Mouse (Mus musculus) liver, postnatal 0 days (tissue): ENCODE data around the gene Atp9a.
"Not testable (repeated sequence)": the region's sequence is repeated elsewhere in the genome, so short reads cannot be mapped to it uniquely, and the experiment has no call there.

ENCODE experiments used
- CTCF ChIP-seq: sonication (generic); IDR thresholded peaks from 2 replicates; pipeline ENCODE4 v1.5.1; 2016; ENCODE audit warnings: antibody characterized with exemption, low read depth
- EP300 ChIP-seq: IDR thresholded peaks from 2 replicates; pipeline ENCODE4 v1.6.1; 2016; ENCODE audit warnings: antibody characterized with exemption, low read depth, mild to moderate bottlenecking

GRCm38 (mm10) chr2:168744406-168744805 lies 2.2 kb upstream of the Atp9a start:
- not testable (repeated sequence) for TF ChIP-seq CTCF, EP300
